Mouse (Mus musculus) testis, adult 2 months (tissue): ENCODE data around the gene Gm3095.
"Not testable (repeated sequence)": the region's sequence is repeated elsewhere in the genome, so short reads cannot be mapped to it uniquely, and the experiment has no call there.

Experiments used
- CTCF ChIP-seq: fragments of 200-500 bp; IDR thresholded peaks from 2 replicates; pipeline ENCODE4 v1.5.1; 2012; ENCODE audit warnings: low read depth, mild to moderate bottlenecking, inconsistent platforms, low read length, moderate library complexity; ENCODE audit not compliant: control insufficient read depth, insufficient read depth, insufficient replicate concordance
- POLR2A ChIP-seq: fragments of 200-500 bp; IDR thresholded peaks from 2 replicates; pipeline ENCODE4 v1.6.1; 2012; ENCODE audit warnings: low read depth, mild to moderate bottlenecking, inconsistent platforms, low read length, moderate library complexity; ENCODE audit not compliant: control insufficient read depth

- TF ChIP-seq POLR2A, CTCF: not testable (repeated sequence)
These were observed 31.9 kb upstream of the Gm3095 start, which contains the start of gene Gm3029 for GRCm38 (mm10) chr14:3931456-3931855.
